Mouse (Mus musculus): Measurements from ENCODE around the gene Spaca5.

Spaca5 gene

GRCm38 (mm10) chrX:21068106-21068505 is at the start of gene Spaca5:
Spaca5 (plus strand) TSS chrX:21068406.
- DNase-seq: no peak

DNA sequence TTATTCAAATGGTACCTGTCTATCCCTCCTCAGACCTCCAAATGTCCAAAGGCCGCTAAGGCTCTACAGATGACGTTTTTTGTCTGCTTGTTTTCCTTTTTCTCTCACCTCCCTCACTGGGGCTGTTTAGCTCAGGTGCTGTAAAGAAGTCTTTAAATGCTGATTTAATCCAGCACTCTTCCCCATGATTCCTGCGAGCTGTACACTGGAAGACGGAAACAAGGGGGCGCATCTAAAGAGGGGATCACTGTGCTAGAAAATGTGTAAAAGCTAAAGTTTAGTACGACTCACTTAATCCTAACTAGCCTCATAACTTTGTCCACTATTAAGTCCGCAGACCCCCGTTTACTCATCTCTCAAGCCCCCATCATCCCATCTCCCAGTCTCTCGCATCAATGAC is 6.7 kb upstream of the Spaca5 start:
- no peak for DNase-seq

DNA sequence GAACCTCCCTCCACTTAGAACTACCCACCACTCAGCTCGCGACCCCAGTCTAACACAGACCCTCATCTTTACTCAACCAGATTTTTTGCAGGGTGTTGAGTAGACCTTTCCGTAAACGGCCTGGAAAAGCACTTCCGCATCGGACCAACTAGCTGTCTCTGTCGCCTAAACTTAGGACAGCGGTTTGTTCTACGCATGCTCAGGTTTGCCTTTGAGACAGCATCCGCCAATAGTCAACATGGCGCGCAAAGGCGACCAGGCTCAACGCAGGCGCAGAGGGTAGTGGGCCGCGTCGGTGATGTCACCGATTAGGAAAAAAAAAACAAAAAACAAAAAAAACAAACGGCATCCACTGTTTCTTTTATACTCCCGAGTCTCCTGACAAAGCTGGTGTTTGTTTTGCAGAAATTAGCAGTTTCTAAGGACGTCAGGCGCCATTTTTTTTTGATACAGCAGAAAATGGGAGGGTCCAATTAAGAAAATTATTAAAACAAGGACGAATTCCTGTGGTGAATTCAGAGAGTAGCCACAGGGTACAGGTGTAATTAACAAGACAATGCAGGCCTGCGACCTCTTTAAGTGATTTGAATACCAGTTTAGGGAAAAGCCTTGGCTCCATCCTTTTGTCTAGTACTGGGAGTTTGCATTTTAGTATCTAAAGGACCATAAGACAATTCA is 6.2 kb upstream of the Spaca5 start, which contains the start of gene Zfp182:
TSS of gene Zfp182 (minus strand) at position 451 of the 678 bp plus-strand sequence.
- peak; percentile 91 for DNase-seq

DNA sequence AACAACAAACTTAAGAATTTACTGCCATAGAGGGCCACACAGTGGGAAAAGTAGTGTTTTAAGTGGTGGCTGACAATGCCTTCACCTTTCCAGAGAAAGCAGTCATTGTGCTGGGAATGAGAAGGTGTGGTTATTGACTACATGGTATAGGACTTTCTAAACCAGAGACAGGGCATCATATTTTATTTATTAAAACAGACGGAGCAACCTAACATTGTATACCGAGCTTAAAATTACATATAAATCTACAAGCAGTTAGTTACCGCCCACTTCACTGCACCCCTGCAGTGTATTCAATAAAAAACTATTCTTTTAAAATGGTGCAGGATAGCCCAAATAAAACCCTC is 5.7 kb upstream of the Spaca5 start:
- DNase-seq: no peak

GRCm38 (mm10) chrX:21088645-21088982 is 20.4 kb downstream of the Spaca5 start:
- no peak for DNase-seq

DNA sequence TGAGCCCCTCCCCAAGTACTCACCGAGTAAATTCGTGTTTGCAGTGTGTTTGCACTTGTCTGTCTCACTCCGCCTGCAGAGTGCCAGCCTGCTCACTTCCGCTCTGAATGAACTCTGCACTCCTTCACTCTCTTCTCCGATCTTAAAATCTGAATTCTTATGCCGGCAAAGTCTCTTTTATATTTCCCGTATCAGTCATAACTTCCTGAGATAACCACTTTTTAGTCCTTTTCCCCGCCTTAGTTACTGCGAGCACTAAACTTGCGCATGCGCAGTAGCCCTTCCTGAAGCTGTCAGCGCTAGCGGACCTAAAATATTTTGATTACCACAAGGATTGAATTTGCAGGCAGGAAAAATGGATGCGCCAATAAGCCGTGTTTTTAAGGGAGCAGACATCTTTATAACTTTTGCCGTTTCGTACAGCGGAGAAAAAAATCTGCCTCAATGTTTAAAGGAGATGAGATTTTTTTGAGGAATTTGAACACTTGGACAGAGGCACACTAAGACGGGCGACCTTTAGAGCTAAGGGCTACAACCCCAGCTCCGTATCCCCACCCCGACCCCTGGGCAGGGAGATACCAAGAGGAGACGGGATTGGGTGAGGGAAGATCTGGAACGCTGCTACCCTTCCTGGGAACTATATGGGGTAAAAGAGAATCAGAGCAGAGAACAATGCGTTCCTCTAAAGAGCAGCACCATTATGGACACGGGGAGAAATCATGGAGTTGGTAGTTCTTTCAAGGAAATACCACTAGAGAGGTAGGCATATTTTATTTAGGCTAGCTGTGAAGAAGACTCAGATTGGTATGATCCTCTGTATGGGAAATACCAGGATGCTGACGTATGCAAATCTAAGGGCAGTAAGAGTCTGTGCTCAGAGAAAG is 21.0 kb downstream of the Spaca5 start, which contains the start of gene Zfp300:
TSS of gene Zfp300 (minus strand) at position 545 of the 884 bp plus-strand sequence.
- DNase-seq: peak; percentile 84

GRCm38 (mm10) chrX:21089867-21090239 is 21.6 kb downstream of the Spaca5 start:
- DNase-seq: no peak

DNA sequence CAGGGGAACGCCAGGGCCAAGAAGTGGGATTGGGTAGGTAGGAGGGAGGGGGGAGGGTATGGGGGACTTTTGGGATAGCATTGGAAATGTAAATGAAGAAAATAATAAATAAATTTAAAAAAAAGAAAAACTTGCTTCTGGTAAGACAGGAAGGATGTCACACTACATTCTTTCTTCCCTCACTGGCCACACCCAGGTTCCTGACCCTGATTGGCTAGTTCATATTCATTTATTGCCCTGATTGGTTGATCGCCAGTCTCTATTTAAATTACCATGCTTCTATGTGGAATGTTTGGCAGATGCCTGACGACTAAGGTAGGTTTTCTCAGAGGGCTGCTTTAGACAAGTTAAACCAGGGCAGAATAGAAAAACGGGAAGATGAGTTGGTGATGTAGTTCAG is 47.3 kb downstream of the Spaca5 start, which contains the start of gene Ssxa1:
TSS of gene Ssxa1 (plus strand) at position 301 of the 400 bp plus-strand sequence.
- no peak for DNase-seq
